Mouse (Mus musculus): ENCODE measurements around the gene Man1b1. TPM values are rescaled to one million over a fixed set of nuclear protein-coding genes. Genes with fewer than 3 reads are reported as not detected.
A peak's percentile ranks its signal among the peaks of the same experiment; 100 is the strongest.

The Man1b1 gene
- total RNA-seq, 4 experiments from 2014 or later: 57.3 to 64.7 (median 61.0) TPM

GRCm38 (mm10) chr2:25363478-25364178 is 31.5 kb downstream of the Man1b1 start:
- no peak for DNase-seq (ENCODE audit: low spot score in 2 of 2)

- DNase-seq (ENCODE audit: low spot score in 2 of 2): no peak
These were observed 32.2 kb downstream of the Man1b1 start for GRCm38 (mm10) chr2:25364313-25364712.

DNA sequence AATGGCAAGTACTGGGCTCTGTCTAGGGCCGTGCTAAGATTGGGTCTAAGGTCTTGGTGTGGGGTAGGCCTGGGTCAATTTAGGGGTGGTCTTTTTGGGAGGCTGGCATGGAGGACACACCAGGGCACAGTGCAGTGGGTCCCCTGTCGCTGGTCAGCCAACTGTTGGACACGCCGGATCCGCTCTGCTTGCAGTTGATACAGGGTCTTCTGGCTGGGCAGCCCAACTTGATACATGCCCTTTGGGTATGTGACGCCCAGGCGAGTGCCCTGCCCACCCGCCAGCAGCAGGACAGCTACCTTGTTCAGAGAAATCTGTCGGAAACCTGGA is 32.6 kb downstream of the Man1b1 start:
- no peak for DNase-seq (ENCODE audit: low spot score in 2 of 2)

- peak in 1 of 2 experiments; percentile 65 for DNase-seq (ENCODE audit: low spot score in 2 of 2)
These were observed 33.1 kb downstream of the Man1b1 start, which contains the start of gene Uap1l1 for GRCm38 (mm10) chr2:25365091-25365761. Gene Uap1l1 (minus strand): TSS chr2:25365682.

DNA sequence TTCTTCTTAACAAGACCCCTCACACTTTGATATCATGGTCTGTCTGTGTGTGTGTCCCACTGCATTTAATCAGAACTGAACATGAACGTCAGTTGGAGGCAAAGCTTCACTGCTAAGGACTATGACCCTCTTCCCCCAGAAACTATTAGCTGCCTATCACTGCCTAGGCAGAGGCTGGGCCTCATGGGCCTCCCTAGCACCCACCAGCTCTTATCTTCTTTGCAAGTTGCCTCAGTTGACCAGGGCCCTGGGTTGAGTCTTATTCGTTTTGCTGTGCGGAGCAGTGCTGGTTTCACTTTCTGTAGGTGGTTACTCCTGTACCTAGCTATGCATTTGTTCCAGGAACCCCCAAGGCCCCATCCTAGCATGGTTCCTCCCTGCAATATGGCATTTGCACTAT is 37.9 kb downstream of the Man1b1 start:
- no peak for DNase-seq (ENCODE audit: low spot score in 2 of 2)

DNA sequence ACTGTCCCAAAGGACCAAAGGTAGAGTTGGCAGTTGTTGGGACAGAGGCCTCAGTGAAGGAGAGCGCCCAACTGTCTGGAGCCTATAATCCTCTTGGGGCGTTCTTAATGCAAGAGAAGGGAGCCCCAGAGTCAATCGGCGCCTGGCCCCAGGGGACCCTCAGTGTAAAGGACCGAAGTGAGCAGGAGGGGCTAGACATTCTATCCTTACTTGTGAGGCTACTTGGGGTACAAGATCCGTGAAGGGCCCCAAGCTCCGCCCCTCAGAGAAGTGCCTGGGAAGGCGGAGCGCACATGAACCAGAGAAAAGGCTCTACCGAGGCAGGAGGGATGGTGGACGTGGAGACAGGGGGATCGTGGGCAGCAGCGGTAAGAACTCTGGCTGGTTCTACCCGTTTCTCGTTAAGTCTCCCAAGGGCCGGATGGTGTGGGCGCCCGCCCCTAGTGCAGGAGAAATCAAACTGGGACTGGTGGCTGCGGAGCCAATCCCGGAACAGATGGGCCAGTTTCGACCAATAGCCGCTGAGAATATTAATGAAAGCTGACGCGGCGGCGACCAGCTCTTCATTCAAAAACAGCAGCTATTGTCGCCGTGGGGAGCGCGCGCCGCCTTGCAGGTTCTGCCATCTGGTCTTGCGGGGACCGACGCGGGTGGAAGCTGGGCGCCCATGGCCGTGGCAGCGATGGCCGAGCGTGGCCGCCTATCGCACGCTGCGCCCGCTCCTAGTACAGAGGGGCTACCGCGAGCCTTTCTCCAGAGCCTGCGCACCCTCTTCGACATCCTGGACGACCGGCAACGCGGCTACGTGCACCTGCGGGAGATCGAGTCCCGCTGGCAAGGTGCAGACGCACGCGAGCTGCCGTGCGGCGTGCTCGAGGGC is 39.9 kb downstream of the Man1b1 start, which contains the start of gene Sapcd2:
Sapcd2 (plus strand) TSS at position 558 of the 880 bp plus-strand sequence.
- DNase-seq (ENCODE audit: low spot score in 2 of 2): peak; percentile 73 to 86

- DNase-seq (ENCODE audit: low spot score in 2 of 2): no peak
These were observed 40.7 kb downstream of the Man1b1 start for GRCm38 (mm10) chr2:25372644-25373391.

DNA sequence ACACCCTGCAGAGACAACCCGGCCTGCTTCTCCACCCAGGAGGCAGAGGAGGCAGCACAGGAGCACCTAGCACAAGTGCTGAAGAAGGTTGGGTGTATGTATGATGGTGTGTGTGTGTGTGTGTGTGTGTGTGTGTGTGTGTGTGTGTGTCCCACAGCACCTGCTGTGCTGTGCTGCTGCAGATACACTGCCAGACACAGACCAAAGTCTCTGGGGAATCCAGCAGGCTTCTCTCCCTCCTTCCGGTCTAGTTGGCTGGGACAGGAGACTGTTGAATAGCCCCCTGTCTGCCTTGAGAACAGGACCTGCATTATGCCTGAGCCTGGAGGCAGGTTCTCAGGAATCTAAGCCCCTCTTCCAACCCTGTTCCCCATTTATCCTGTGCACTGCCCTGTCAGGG is 41.3 kb downstream of the Man1b1 start:
- DNase-seq (ENCODE audit: low spot score in 2 of 2): no peak

GRCm38 (mm10) chr2:25376589-25376988 is 44.5 kb downstream of the Man1b1 start:
- DNase-seq (ENCODE audit: low spot score in 2 of 2): no peak

- DNase-seq (ENCODE audit: low spot score in 2 of 2): no peak
These were observed 52.4 kb downstream of the Man1b1 start for GRCm38 (mm10) chr2:25384492-25384891.

DNA sequence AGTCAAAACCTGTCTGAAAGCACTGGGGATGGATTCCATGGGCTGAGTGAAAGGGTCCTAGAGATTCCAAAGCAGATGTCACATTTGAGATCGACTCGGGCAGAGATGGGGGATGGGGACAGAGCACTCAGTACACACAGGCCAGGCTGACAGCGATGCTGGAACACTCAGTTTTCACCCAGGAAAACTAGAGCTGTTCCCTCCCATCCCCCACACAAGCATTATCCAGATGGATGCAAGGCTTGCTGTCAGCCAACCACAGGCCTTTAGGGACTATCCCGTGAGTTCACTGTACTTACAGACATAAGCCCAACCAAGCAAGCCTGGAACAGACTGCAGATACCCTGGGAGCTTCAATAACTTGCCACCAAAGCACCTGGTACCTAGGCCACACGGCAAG is 59.1 kb downstream of the Man1b1 start:
- DNase-seq (ENCODE audit: low spot score in 2 of 2): no peak

- DNase-seq (ENCODE audit: low spot score in 2 of 2): peak in 1 of 2 experiments; percentile 62
These were observed 62.4 kb downstream of the Man1b1 start for GRCm38 (mm10) chr2:25394281-25395221.

DNA sequence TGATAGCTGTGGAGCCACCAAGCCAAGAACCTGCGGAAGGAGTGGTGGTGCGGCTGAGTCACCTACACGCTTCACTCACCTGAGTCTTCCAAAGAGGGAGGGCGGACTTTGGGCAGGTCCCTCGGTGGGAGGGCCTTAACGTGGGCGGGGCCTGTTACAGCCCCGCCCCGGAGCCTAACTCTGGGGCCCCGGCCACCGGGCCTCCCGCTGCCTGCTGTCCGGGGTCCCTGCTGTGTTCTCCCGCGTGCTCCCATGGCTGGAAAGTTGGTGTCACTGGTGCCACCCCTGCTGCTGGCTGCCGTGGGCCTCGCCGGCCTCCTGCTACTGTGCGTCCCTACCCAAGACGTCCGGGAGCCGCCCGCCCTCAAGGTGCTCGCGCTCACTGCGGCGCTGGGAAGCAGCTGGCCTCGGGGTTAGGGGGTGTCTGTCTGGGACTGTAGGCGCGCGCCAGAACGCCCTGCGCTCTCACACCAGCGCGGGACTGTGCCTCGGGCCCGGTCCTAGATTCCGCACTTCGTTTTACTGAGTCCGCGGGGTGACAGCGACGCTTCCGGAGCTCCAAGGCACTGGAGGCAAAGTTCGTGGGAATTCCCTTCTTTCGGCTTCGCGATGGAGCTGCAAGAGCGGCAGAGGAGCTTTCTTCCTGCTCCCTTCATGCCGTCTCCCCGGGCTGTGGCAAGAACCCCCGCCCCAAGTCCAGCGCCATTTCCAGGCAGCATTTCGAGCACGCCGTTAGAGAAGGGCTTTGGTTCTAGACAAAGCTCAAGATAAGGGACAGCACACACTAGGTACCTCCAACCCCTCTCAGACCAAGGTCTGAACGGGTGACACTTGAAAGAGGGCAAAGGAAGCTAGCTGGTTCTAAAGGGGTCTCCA is 63.8 kb downstream of the Man1b1 start, which contains the start of gene Entpd2:
Entpd2 (plus strand) TSS at position 154 of the 876 bp plus-strand sequence.
- DNase-seq (ENCODE audit: low spot score in 2 of 2): no peak

- DNase-seq (ENCODE audit: low spot score in 2 of 2): no peak
These were observed 64.5 kb downstream of the Man1b1 start for GRCm38 (mm10) chr2:25396597-25396983.

DNA sequence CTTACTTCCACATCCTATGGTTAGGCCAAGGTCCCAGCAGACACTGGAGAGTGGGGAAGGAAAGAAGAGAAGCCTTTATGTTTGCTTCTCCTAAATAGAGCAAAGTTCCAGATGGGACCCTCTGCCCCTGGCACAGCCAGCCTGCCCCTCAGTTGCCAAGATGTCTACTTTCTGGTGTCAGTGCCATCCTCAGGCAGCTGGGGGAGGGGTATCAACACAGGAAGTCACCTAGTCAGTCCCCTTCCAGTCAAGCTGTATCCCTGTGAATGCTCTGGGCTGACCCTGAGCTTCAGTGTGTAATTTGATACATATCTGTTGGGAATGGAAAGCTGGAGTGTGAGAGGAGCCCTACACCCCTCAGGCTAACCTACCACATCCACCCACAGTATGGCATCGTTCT is 64.9 kb downstream of the Man1b1 start:
- no peak for DNase-seq (ENCODE audit: low spot score in 2 of 2)

DNA sequence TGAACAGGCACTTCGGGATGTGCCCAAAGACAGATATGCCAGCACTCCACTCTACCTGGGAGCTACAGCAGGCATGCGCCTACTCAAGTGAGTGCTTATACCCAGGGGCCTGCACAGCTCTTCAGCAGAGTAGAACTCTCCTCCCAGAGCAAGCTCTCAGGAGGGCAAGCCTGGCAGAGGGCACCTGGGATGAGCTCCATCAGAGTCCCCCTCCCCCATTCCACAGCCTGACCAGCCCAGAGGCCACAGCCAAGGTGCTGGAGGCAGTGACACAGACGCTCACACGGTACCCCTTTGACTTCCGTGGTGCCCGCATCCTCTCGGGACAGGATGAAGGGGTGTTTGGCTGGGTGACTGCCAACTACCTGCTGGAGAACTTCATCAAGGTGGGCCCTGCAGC is 65.9 kb downstream of the Man1b1 start:
- no peak for DNase-seq (ENCODE audit: low spot score in 2 of 2)

DNA sequence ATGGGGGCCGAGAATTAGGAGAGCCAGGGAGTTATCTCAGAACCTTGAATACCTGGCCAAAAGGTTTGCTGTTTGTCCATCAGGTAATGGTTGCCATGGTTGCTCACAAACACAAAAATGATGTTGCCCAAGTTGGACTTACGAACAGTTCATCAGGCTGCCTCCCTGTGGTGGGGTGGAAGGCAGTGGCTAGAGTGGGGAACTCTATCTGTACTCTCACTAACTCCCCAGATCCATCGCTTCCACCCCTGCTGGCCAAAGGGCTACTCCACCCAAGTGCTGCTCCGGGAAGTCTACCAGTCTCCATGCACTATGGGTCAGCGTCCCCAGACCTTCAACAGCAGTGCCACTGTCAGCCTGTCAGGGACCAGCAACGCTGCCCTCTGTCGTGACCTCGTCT is 66.9 kb downstream of the Man1b1 start, which contains the start of gene Npdc1:
Npdc1 (plus strand) TSS at position 301 of the 400 bp plus-strand sequence.
- DNase-seq (ENCODE audit: low spot score in 2 of 2): no peak

DNA sequence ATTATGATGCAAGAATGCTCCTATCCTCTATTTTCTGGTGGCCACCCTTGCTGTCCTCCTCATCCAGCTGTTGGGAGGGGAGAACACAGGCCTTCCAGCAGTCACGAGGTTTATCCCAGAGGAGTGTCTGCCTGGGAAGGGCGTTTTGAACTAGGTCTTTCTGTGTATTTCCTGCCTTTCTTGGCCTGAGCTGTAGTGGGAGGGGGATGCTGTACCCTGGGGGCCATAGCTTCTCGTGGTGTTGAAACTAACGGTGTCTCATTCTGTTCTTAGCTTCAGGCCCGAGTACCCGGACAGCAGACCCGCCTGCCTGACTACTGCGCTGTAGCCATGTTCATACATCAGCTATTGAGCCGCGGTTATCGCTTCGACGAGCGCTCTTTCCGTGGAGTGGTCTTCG is 68.2 kb downstream of the Man1b1 start:
- no peak for DNase-seq (ENCODE audit: low spot score in 2 of 2)

DNA sequence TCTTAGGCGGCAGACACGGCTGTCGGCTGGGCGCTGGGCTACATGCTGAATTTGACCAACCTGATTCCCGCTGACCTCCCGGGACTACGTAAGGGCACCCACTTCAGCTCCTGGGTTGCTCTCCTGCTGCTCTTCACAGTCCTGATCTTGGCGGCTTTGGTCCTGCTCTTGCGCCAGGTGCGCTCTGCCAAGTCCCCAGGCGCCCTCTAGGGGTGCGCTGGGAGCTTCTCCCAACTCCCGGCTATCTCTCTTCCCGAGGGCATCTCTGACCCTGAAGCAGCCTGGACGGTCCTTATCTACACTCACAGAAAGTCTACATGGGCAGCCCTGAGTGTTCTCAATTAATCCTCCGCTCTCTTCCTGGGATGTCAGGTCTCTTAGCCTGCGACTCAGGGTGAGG is 68.6 kb downstream of the Man1b1 start:
- DNase-seq (ENCODE audit: low spot score in 2 of 2): no peak
